Mouse (Mus musculus) heart, embryonic 14.5 days (tissue): ENCODE measurements around the gene Gtf3c2. TPM values are rescaled to one million over a fixed set of nuclear protein-coding genes. Genes with fewer than 3 reads are reported as not detected.

Experiments used
- ATAC-seq: fragments of 200-750 bp; cut with Nextera tagmentation; 2 replicates; pipeline ENCODE4 v1.8.0; 2017; ENCODE audit warnings: low read depth, moderate TSS enrichment; ENCODE audit not compliant: insufficient number of reproducible peaks, insufficient read depth, low FRiP score
- H3K27ac ChIP-seq, 2 experiments: fragments of 200-500 bp in 1 of 2; fragments of 300-500 bp in 1 of 2; sonication (generic) in 1 of 2; replicated peaks in 1 of 2; 2 replicates each; pipeline ENCODE4 v1.5.1; 2012 to 2014; ENCODE audit warnings: low read depth in 2 of 2, low read length in 2 of 2, control low read depth in 1 of 2, mild to moderate bottlenecking in 1 of 2, mixed read lengths in 1 of 2; ENCODE audit not compliant: control insufficient read depth in 1 of 2, insufficient read depth in 1 of 2
- H3K27me3 ChIP-seq: fragments of 300-500 bp; sonication (generic); 2 replicates; pipeline ENCODE4 v1.6.1; 2014; ENCODE audit warnings: mild to moderate bottlenecking, low read length, control low read depth; ENCODE audit not compliant: control insufficient read depth, insufficient read depth
- H3K36me3 ChIP-seq: fragments of 300-500 bp; sonication (generic); 2 replicates; pipeline ENCODE4 v1.6.1; 2014; ENCODE audit warnings: mild to moderate bottlenecking, control low read depth, low read length, mixed read lengths; ENCODE audit not compliant: control insufficient read depth, insufficient read depth
- H3K4me1 ChIP-seq, 2 experiments: fragments of 200-500 bp in 1 of 2; fragments of 300-500 bp in 1 of 2; sonication (generic) in 1 of 2; 2 replicates each; pipeline ENCODE4 v1.6.1; 2012 to 2014; ENCODE audit warnings: low read length in 2 of 2, control low read depth in 1 of 2, mixed read lengths in 1 of 2; ENCODE audit not compliant: control insufficient read depth in 2 of 2, insufficient read depth in 2 of 2
- H3K4me2 ChIP-seq: fragments of 300-500 bp; sonication (generic); 2 replicates; pipeline ENCODE4 v1.6.1; 2014; ENCODE audit warnings: mild to moderate bottlenecking, low read length
- H3K4me3 ChIP-seq, 2 experiments: fragments of 200-500 bp in 1 of 2; fragments of 300-500 bp in 1 of 2; sonication (generic) in 1 of 2; 2 replicates each; pipeline ENCODE4 v1.5.1; 2012 to 2014; ENCODE audit warnings: low read length in 2 of 2, mild to moderate bottlenecking in 2 of 2, control low read depth in 1 of 2, low read depth in 1 of 2, moderate library complexity in 1 of 2; ENCODE audit not compliant: control insufficient read depth in 1 of 2, insufficient read depth in 1 of 2
- H3K9ac ChIP-seq: fragments of 300-500 bp; sonication (generic); 2 replicates; pipeline ENCODE4 v1.6.1; 2014; ENCODE audit warnings: mild to moderate bottlenecking, low read length
- H3K9me3 ChIP-seq: fragments of 300-500 bp; sonication (generic); 2 replicates; pipeline ENCODE4 v1.6.1; 2016; ENCODE audit warnings: low read length, control low read depth; ENCODE audit not compliant: control insufficient read depth
- WGBS: fragments of 180-500 bp; shearing (Covaris S2); extraction: QIAGEN DNeasy Blood & Tissue Kit; methylation state at CpG from one replicate; pipeline ENCODE4 v1.1.7; 2014; 5-methylcytosine and 5-hydroxymethylcytosine counted together
- polyA plus RNA-seq: library from polyadenylated mRNA; unstranded; fragments of >200 nt; fragmentation: Nextera tagmentation; extraction: Ambion mirVana; gene quantifications from 2 replicates; pipeline ENCODE4 v1.2.1, GENCODE M21; 2014

The Gtf3c2 gene
- polyA plus RNA-seq, 1 experiment from 2014 or later = 42.6 TPM

GRCm38 (mm10) chr5:31164878-31165277 lies 15.1 kb downstream of the Gtf3c2 start:
- H3K4me2 ChIP-seq = no peak overlapping the region
- 83% methylated on average over 1 of the region's 1 CpGs for WGBS
- no peaks in the 10 kb centered on the region for H3K9me3 ChIP-seq
- peaks cover 98% of the 10 kb centered on the region for H3K36me3 ChIP-seq
- H3K4me3 ChIP-seq = no peak overlapping the region
- no peaks in the 10 kb centered on the region for H3K4me1 ChIP-seq
- H3K27me3 ChIP-seq = no peaks in the 10 kb centered on the region
- no peak overlapping the region for H3K27ac ChIP-seq
- ATAC-seq = no peak
- no peak overlapping the region for H3K9ac ChIP-seq

- ATAC-seq = no peak
- H3K9me3 ChIP-seq = no peaks in the 10 kb centered on the region
- no peaks in the 10 kb centered on the region for H3K27me3 ChIP-seq
- H3K4me1 ChIP-seq = no peaks in the 10 kb centered on the region
- no peak overlapping the region for H3K27ac ChIP-seq
- H3K4me3 ChIP-seq = no peak overlapping the region
- no peak overlapping the region for H3K9ac ChIP-seq
- H3K4me2 ChIP-seq = no peak overlapping the region
- peaks cover 98% of the 10 kb centered on the region for H3K36me3 ChIP-seq
Observed at GRCm38 (mm10) chr5:31162462-31162861, 17.5 kb downstream of the Gtf3c2 start.

GRCm38 (mm10) chr5:31154152-31154553 lies 25.8 kb downstream of the Gtf3c2 start, which contains the start of gene Mpv17:
Mpv17 (minus strand) TSS chr5:31154251.
- WGBS = under 1% methylated on average over 19 of the region's 19 CpGs
- Histone ChIP-seq H3K9ac (peak within 1 kb of the TSS; percentile 81), H3K36me3 (peaks cover 47% of the 10 kb centered on the region), H3K9me3 (no peaks in the 10 kb centered on the region), H3K27me3 (no peaks in the 10 kb centered on the region), H3K27ac (peak within 1 kb of the TSS; percentile 6 to 69; a peak in 3 of 4 replicates), H3K4me1 (peaks cover 5 to 12% of the 10 kb centered on the region in 2 experiments; a peak in 3 of 4 replicates), H3K4me3 (peak within 1 kb of the TSS; percentile 59 to 62), H3K4me2 (peak within 1 kb of the TSS; percentile 94)
- peak; percentile 87 for ATAC-seq

- Histone ChIP-seq H3K4me1 (peaks cover 5 to 12% of the 10 kb centered on the region in 2 experiments; a peak in 3 of 4 replicates), H3K36me3 (peaks cover 45% of the 10 kb centered on the region), H3K9me3 (no peaks in the 10 kb centered on the region), H3K27ac (peak overlapping the region; percentile 6 to 69; a peak in 3 of 4 replicates), H3K4me2 (peak overlapping the region; percentile 94), H3K9ac (peak overlapping the region; percentile 81), H3K4me3 (peak overlapping the region; percentile 59 to 62), H3K27me3 (no peaks in the 10 kb centered on the region)
- 22% methylated on average over 6 of the region's 6 CpGs for WGBS
- no peak for ATAC-seq
Observed at GRCm38 (mm10) chr5:31153516-31154151, 26.3 kb downstream of the Gtf3c2 start.

- Histone ChIP-seq H3K9ac (peak overlapping the region; percentile 16; the same call in 1 of the 2 replicates), H3K9me3 (no peaks in the 10 kb centered on the region), H3K36me3 (peaks cover 37% of the 10 kb centered on the region), H3K4me1 (peaks cover 5 to 12% of the 10 kb centered on the region in 2 experiments; a peak in 3 of 4 replicates), H3K27me3 (no peaks in the 10 kb centered on the region), H3K27ac (no peak overlapping the region), H3K4me2 (no peak overlapping the region), H3K4me3 (no peak overlapping the region)
- ATAC-seq = no peak
- 55% methylated on average over 3 of the region's 3 CpGs for WGBS
Observed at GRCm38 (mm10) chr5:31151746-31152145, 28.2 kb downstream of the Gtf3c2 start.

- Histone ChIP-seq H3K27me3 (no peaks in the 10 kb centered on the region), H3K4me2 (no peak overlapping the region), H3K4me3 (no peak overlapping the region), H3K27ac (no peak overlapping the region), H3K9me3 (no peaks in the 10 kb centered on the region), H3K36me3 (peaks cover 39% of the 10 kb centered on the region), H3K4me1 (peaks cover 5 to 12% of the 10 kb centered on the region in 2 experiments; a peak in 3 of 4 replicates), H3K9ac (no peak overlapping the region)
- ATAC-seq = no peak
- 77% methylated on average over 4 of the region's 4 CpGs for WGBS
Observed at GRCm38 (mm10) chr5:31149781-31150180, 30.2 kb downstream of the Gtf3c2 start.

- ATAC-seq = no peak
- 8% methylated on average over 9 of the region's 9 CpGs for WGBS
- Histone ChIP-seq H3K9ac (no peak overlapping the region), H3K4me3 (peak overlapping the region; percentile 32 to 36; a peak in 3 of 4 replicates), H3K4me1 (peaks cover 15 to 21% of the 10 kb centered on the region in 2 experiments; a peak in 3 of 4 replicates), H3K4me2 (peak overlapping the region; percentile 60), H3K9me3 (no peaks in the 10 kb centered on the region), H3K27ac (no peak overlapping the region), H3K36me3 (peaks cover 18% of the 10 kb centered on the region), H3K27me3 (peaks cover 56% of the 10 kb centered on the region)
Observed at GRCm38 (mm10) chr5:31138968-31139425, 40.9 kb downstream of the Gtf3c2 start.
